Comparison of ENCODE assay signal across 8 mouse cellular contexts in genomic region chr6:114697646-114698490, GRCm38 (mm10). TPM values are rescaled to one million over a fixed set of nuclear protein-coding genes. Genes with fewer than 3 reads are reported as not detected.
DNase-seq lines count a peak whose midpoint lies in the region; ATAC-seq and TF ChIP-seq lines count a peak whose summit lies in the region.

No protein-coding gene starts in this region.

- peak; percentile 62 for ATAC-seq in granulocyte monocyte progenitor cell, adult 5-6 weeks (replicated peaks; ENCODE audit: poor library complexity, severe bottlenecking)
- ATAC-seq in kidney, embryonic 16.5 days (ENCODE audit: low FRiP score, low TSS enrichment), result 0 out of 2 replicates have a peak, but pooled peaks have one; percentile 54
- ATAC-seq in neural tube, embryonic 15.5 days (ENCODE audit: low FRiP score), result peak; percentile 65

- no peak overlapping the region for H3K9ac ChIP-seq in kidney, embryonic 16.5 days (replicated peaks; ENCODE audit: low read length)
- no peak overlapping the region for H3K9ac ChIP-seq in neural tube, embryonic 15.5 days (replicated peaks)

- no peak overlapping the region for H3ac ChIP-seq in C2C12 (ENCODE audit: control insufficient read depth, insufficient read length, low read depth)

- no peaks in the 10 kb centered on the region for H3K4me1 ChIP-seq in kidney, embryonic 16.5 days (ENCODE audit: insufficient read depth, low read length)
- peaks cover 4% of the 10 kb centered on the region; the same call in 1 of the 2 replicates for H3K4me1 ChIP-seq in neural tube, embryonic 15.5 days
- no peaks in the 10 kb centered on the region for H3K4me1 ChIP-seq in thymus, adult 2 months (replicated peaks; ENCODE audit: control insufficient read depth, insufficient read depth, low read length)

- H3K79me2 ChIP-seq in C2C12 (ENCODE audit: control insufficient read depth, insufficient read depth), result no peaks in the 10 kb centered on the region

- H3K79me3 ChIP-seq in C2C12 (ENCODE audit: low read depth), result no peaks in the 10 kb centered on the region

- TF ChIP-seq POLR2A in thymus, adult 2 months (IDR thresholded peaks at IDR 0.05; ENCODE audit: control insufficient read depth, extremely low read depth, insufficient read depth, low read length, poor library complexity), result no peak

- DNase-seq in adrenal gland, adult 18-20 months (ENCODE audit: low spot score in 2 of 2), result peak; percentile 54 to 75
- DNase-seq in embryo, embryonic 10.5 days (ENCODE audit: low spot score), result peak; percentile 92
- peak; percentile 71 to 78 for DNase-seq in lung, adult 18-20 months
- peak; percentile 73 for DNase-seq in thymus, adult 2 months

- H3K4me3 ChIP-seq in C2C12 (ENCODE audit: insufficient read depth, poor library complexity, severe bottlenecking), result no peak overlapping the region
- no peak overlapping the region for H3K4me3 ChIP-seq in kidney, embryonic 16.5 days (ENCODE audit: low read length)
- H3K4me3 ChIP-seq in neural tube, embryonic 15.5 days (replicated peaks), result no peak overlapping the region
- H3K4me3 ChIP-seq in thymus, adult 2 months (ENCODE audit: control insufficient read depth, insufficient read depth, low read length), result no peak overlapping the region

- H3K9me3 ChIP-seq in kidney, embryonic 16.5 days (ENCODE audit: low read length), result peaks cover 3% of the 10 kb centered on the region; the same call in 1 of the 2 replicates
- no peaks in the 10 kb centered on the region for H3K9me3 ChIP-seq in neural tube, embryonic 15.5 days (replicated peaks)

- no peak overlapping the region for H3K27ac ChIP-seq in kidney, embryonic 16.5 days (ENCODE audit: low read length)
- H3K27ac ChIP-seq in neural tube, embryonic 15.5 days (replicated peaks), result no peak overlapping the region
- no peak overlapping the region for H3K27ac ChIP-seq in thymus, adult 2 months (ENCODE audit: control insufficient read depth, insufficient read depth, low read length)

- no peak overlapping the region for H3K4me2 ChIP-seq in kidney, embryonic 16.5 days (replicated peaks; ENCODE audit: low read depth, low read length)
- H3K4me2 ChIP-seq in neural tube, embryonic 15.5 days, result no peak overlapping the region

- peak; percentile 20 for TF ChIP-seq CTCF in C2C12 (IDR thresholded peaks at IDR 0.05; ENCODE audit: control insufficient read depth, insufficient read depth, insufficient read length)
- no peak for TF ChIP-seq CTCF in thymus, adult 2 months (IDR thresholded peaks at IDR 0.05; ENCODE audit: borderline replicate concordance, control insufficient read depth, extremely low read depth, insufficient read depth, low read length, poor library complexity)

- no peaks in the 10 kb centered on the region for H3K27me3 ChIP-seq in C2C12 (ENCODE audit: control insufficient read depth, insufficient read depth, insufficient read length)
- no peaks in the 10 kb centered on the region for H3K27me3 ChIP-seq in kidney, embryonic 16.5 days (ENCODE audit: insufficient read depth, low read length)
- no peaks in the 10 kb centered on the region for H3K27me3 ChIP-seq in neural tube, embryonic 15.5 days (replicated peaks)
- no peaks in the 10 kb centered on the region for H3K27me3 ChIP-seq in thymus, adult 2 months (ENCODE audit: control insufficient read depth, insufficient read depth, low read length)

- H3K36me3 ChIP-seq in C2C12 (ENCODE audit: control insufficient read depth, insufficient read depth), result peaks cover 6% of the 10 kb centered on the region
- H3K36me3 ChIP-seq in kidney, embryonic 16.5 days (ENCODE audit: insufficient read depth, low read length), result peaks cover 4% of the 10 kb centered on the region; the same call in 1 of the 2 replicates
- no peaks in the 10 kb centered on the region; the same call in 1 of the 2 replicates for H3K36me3 ChIP-seq in neural tube, embryonic 15.5 days
- 0 out of 2 replicates have a peak, but pooled peaks cover under 1% of the 10 kb centered on the region for H3K36me3 ChIP-seq in thymus, adult 2 months (ENCODE audit: control insufficient read depth, insufficient read depth, low read length)

- WGBS in kidney, embryonic 16.5 days, result 45% methylated on average over 9 of the region's 9 CpGs
- 47% methylated on average over 9 of the region's 9 CpGs for WGBS in neural tube, embryonic 15.5 days
- WGBS in thymus, adult 2 months, result 54% methylated on average over 9 of the region's 9 CpGs

TF ChIP-seq in C2C12, 6 proteins besides CTCF, POLR2A, EP300 and RAD21:
- TF ChIP-seq USF1 (IDR thresholded peaks at IDR 0.05; ENCODE audit: low read depth), result no peak
- no peak for TF ChIP-seq CEBPB (IDR thresholded peaks at IDR 0.05; ENCODE audit: low read depth)
- TF ChIP-seq MAX (IDR thresholded peaks at IDR 0.05), result no peak
- no peak for TF ChIP-seq MYOD1 (IDR thresholded peaks at IDR 0.05; ENCODE audit: control insufficient read depth, insufficient read length, low read depth)

RNA-seq across cellular contexts. Expression of gene Atg7, which starts 55.0 kb away (rescaled TPM):
- polyA plus RNA-seq in C2C12 (2012; fragmentation: generic; extraction: Trizol), result 14.7 TPM
- total RNA-seq in adrenal gland, adult 18-20 months (2021), result 10 to 100 TPM; 24.9 to 27.6 TPM
- 36.4 and 45.2 TPM in 2 replicates for total RNA-seq in granulocyte monocyte progenitor cell, adult 5-6 weeks (2014; fragmentation: Nextera tagmentation)
- total RNA-seq in granulocyte monocyte progenitor cell, adult 5-6 weeks (2017), result 16.9 and 18.7 TPM in 2 replicates
- 26.4 and 27.4 TPM in 2 replicates for polyA plus RNA-seq in kidney, embryonic 16.5 days (2015; fragmentation: Nextera tagmentation; extraction: Ambion mirVana)
- polyA plus RNA-seq in neural tube, embryonic 15.5 days (2015; fragmentation: Nextera tagmentation; extraction: Ambion mirVana), result 16.8 and 19.4 TPM in 2 replicates
- polyA plus RNA-seq in thymus, adult 2 months (2012; rRNA removed), result 16.9 and 18.2 TPM in 2 replicates
